Mouse (Mus musculus) ES-Bruce4 (cell line): ENCODE measurements around the gene Mink1.

ENCODE experiments used
- CTCF ChIP-seq: IDR thresholded peaks from one replicate; pipeline ENCODE4 v1.8.1; 2011; ENCODE audit warnings: low read depth, low read length
- EP300 ChIP-seq: IDR thresholded peaks from 2 replicates; pipeline ENCODE4 v1.6.1; 2011; ENCODE audit warnings: low read depth, low read length; ENCODE audit not compliant: insufficient read depth
- POLR2A ChIP-seq: IDR thresholded peaks from one replicate; pipeline ENCODE4 v1.8.1; 2011; ENCODE audit warnings: low read length; ENCODE audit not compliant: insufficient read depth

GRCm38 (mm10) chr11:70525726-70526125 lies 37.0 kb upstream of the Mink1 start:
- TF ChIP-seq CTCF (no peak), EP300 (no peak), POLR2A (no peak)
